Mouse (Mus musculus) megakaryocyte, adult 5-6 weeks (primary cell): ENCODE data around the gene Pipox. TPM values are rescaled to one million over a fixed set of nuclear protein-coding genes. Genes with fewer than 3 reads are reported as not detected.

Experiments used
- ATAC-seq: 2 replicates; pipeline ENCODE4 v1.8.0; 2016; ENCODE audit warnings: mild to moderate bottlenecking, inconsistent platforms; ENCODE audit not compliant: poor library complexity, severe bottlenecking
- total RNA-seq, 2 experiments: library from RNA; stranded (forward) in 1 of 2; stranded (reverse) in 1 of 2; fragments of 153-499, 151-499 nt in 1 of 2; fragments of 221-1000, 200-1000 nt in 1 of 2; gene quantifications; 2 replicates each; pipeline versions ENCODE4 v1.2.3 to v1.2.4; 2015 to 2017

Gene Pipox
- total RNA-seq (2015) (not detected in 2 replicates), total RNA-seq (2017) (not detected in 2 replicates)

DNA sequence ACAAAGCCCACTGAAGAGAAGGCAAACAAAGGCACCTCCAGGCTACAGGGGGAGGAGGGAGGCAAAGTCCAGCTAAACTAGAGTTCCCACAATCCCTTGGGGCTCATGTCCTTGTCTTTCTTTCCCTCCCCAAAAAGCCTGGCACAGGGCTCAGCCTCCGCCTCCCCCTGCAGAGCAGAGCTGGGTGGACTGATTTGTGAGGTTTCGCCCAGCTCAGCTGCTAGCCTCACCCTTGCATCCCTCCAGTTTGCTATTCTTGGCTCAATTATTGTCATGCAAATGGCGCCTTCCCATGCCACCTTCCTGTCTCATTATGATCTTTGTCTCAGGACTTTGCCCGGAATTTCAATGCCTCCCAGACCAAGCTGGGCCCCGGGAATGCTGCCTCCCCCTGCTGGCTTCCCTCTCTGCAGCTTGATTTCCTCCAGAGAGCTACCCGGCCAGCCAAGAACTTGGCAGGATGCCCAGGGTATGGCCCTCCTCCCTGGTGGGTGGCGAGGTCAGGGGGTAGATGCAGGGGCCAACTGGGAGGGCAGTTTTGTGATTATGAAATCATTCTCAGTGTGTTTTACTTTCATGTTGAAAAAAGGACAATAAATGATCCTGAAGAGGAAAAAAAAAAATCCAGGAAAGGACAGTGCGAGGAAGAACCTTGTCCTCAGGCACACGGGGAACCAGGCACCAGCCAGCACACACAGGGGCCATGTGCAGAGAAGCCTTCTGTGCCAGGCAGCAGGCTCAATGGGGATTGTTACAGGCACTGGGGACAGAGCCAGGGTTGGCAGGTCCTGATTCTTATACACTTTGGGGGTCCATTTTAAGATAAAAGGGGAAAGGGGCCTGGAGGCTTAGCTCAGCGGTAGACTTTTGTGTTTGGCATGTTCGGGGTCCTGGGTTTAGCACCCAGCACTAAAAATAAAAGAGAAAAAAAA is at the start of gene Pipox:
Gene Pipox, minus strand, starts transcription at position 310 of the 932 bp plus-strand sequence.
- ATAC-seq: no peak

DNA sequence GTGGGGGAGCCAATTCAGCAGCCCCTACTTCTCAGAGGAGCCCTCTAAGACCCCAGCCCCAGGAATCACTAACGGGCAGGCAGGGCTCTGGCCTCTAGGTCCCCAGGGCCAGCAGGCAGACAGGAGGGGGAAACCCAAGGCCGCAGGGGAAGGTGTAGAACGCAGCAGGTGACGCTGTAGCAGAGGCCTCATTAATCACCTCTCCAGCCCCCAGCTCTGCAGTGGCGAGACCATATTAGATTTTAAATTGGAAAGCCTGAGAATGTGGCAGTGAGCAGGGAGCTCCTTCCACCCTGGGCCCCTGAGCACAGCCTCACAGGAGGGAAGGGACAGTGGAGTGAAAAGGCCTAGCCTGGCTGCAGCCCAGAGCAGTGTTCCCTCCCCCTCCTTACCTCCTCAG is 48.3 kb upstream of the Pipox start:
- ATAC-seq: no peak

DNA sequence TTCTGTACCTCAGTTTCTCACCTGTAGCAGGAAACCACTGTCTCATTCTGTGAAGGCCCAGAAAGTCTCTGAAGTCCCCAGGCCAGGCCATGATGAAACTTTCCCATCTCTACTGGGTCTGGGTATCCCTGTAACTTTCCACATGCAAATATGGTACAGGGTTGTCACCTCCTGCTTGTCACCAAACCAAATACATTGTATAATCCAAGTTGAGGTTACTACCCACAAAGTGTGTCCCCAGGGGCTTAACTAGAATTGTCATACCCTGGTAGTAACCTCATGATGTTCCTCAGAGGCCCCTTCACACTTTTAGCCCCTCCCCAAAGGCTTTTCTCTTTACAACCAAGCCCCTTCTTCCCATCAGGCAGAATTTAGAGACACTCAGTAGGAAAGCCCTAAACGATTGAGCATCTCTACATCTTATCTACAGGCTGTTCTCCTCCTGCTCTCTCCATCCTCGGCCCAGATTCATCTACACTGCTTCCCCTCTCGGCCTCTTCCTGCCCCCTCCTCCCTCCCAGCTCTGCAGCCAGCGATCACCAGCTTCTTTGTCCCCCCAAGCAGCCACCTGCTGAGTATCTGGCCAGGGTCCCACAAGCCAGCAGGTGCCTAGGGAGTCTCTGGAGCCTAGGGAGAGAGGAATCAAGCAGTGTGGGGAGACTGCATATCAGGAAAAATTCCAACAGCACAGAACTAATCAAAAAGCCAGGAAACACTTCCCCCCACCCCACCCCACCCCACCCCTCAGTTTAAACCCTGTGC is 43.9 kb upstream of the Pipox start:
- ATAC-seq: no peak

DNA sequence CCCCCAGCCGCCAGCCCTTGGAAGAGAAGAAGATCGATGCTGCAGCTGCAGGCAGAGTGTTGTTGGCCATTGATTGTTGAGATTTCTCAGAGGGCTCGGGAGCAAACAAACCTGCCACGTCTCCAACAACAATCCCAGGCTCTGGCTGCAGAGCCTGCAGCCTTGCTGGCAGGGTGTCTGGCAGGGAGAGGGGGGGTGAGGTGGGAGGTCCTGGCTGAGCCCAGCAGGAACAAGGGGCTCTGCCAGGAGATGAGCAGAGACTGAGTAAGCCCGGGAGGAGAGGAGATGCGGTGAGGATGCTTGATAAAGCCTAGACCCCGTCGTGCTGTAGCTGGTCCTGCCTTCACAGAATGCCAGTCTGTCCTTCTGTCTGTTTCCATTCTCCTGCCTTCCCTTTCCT is 43.0 kb upstream of the Pipox start:
- ATAC-seq: no peak

GRCm38 (mm10) chr11:77934568-77935311 is 40.8 kb upstream of the Pipox start:
- ATAC-seq: no peak

- no peak for ATAC-seq
These were observed 40.2 kb upstream of the Pipox start for GRCm38 (mm10) chr11:77934111-77934521.

DNA sequence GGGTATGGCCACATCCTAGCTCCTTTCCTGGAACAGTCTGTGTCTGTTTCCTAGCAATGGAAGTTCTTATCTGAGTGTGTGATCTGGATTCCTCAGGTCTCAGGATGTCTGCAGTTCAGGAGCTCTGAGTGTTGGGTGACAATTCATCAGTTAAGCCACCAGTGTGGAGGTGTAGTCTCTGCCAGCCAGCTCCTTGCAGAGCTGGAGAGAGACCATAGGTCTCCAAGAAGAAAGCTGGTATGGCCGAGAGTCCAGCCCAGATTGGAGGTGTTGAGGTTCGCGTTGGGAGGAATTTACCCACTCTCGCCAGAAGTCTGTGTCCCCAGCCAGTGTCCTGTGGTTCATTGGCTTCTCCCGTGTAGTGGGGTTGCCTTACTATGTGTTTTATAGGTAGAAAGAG is 38.7 kb upstream of the Pipox start:
- no peak for ATAC-seq

GRCm38 (mm10) chr11:77931541-77932433 is 37.9 kb upstream of the Pipox start:
- ATAC-seq: no peak

- no peak for ATAC-seq
These were observed 37.0 kb upstream of the Pipox start, which contains the start of gene Sez6 for GRCm38 (mm10) chr11:77930751-77931540. Sez6 (plus strand) TSS chr11:77930800.

GRCm38 (mm10) chr11:77927837-77928236 is 33.9 kb upstream of the Pipox start:
- ATAC-seq: no peak

- no peak for ATAC-seq
These were observed 32.8 kb upstream of the Pipox start for GRCm38 (mm10) chr11:77926666-77927065.

DNA sequence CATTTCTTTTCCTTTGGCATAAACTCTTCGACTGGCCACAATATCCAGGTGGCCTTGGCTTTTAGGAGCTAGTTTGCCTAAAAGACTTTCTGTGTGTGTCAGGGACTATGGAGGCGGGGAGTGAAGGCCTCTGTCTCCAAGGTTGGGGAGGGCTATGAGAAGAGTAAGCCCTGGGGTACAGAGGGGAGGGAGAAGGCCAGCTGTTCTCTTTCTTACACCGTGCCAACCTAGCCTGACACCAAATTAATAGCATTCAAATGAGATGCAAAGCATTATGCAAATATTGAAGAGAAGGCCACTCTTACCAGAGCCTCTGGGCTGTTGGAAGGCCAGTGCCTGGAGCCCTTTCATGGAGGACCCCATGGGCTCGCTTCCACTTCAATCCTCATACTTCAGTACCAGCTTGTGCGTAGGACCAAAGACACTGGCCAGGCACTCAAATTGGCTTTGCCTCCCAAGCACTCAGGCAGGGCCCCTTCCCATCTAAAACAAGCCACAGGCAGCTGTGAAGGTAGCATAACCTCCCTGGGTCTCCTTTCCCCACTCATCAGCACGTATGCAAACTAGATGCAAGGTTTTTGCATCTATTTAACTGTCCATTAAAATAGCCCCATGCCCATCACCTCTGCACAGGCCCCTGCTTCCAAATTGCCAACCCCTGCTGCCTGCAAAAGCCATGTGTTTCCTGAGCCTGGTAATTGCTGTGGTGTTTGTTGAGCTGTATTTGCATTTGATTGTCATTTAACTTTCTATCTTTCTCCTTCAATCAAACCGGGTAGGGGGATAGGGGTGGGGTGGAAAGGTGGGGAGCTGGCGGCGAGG is 32.2 kb upstream of the Pipox start:
- ATAC-seq: no peak

GRCm38 (mm10) chr11:77923285-77923684 is 29.4 kb upstream of the Pipox start:
- no peak for ATAC-seq

- ATAC-seq: no peak
These were observed 23.3 kb upstream of the Pipox start for GRCm38 (mm10) chr11:77917166-77917565.

DNA sequence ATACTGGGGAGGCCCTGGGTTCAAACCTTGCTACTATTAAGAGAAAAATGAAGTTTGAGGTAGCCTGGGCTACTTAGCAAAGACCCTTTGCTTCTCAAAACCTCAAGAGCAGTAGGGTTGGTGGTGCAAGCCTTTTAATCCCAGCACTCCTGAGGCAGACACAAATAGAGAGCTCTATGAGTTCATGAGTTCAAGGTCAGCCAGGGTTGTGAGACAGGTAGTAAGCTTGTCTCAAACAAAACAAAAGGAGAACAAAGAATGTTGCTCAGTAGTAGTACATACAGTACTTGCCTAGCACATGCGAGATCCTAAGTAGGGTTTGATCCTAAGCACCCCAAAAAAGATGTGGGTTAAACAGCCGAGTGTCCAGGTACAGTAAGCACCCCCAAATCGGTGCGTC is 22.8 kb upstream of the Pipox start:
- ATAC-seq: no peak

DNA sequence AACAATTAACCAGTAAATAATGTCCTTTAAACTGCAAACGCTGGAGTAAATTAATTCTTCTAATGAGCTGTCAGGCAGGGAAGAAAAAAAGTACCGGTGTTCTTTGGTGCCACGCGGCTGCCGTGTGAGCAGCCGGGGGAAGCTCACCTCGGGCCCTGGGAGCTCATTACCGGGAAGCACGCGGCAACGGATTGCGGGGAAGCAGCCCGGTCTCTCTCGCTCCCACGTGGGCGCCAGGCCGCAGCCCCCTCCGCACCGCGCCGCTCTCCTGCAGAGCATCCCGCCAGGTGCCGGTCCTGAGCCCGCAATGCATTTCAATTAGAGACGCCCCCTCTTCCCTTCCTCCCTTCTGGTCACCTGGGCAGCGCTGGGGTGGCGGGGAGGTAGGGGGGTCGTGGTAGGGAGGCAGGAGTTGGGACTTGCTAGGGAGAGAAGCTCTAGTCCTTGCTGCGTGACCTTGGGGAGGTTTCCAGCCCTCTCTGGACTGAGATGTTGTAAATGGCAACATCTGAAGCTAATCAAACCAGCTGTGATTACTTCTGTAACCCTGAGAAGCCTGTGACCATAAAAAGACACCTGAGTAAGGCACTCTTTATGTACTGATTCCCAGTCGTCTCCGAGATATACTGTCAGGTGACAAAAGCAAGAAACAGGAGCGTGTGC is 20.8 kb upstream of the Pipox start:
- ATAC-seq: no peak

GRCm38 (mm10) chr11:77913505-77913904 is 19.6 kb upstream of the Pipox start:
- no peak for ATAC-seq

GRCm38 (mm10) chr11:77909776-77910175 is 15.9 kb upstream of the Pipox start:
- ATAC-seq: no peak
